Mouse (Mus musculus) ES-Bruce4 (cell line): ENCODE results near the gene Cep68.

ENCODE experiments used
- CTCF ChIP-seq: IDR thresholded peaks from one replicate; pipeline ENCODE4 v1.8.1; 2011; ENCODE audit warnings: low read depth, low read length
- EP300 ChIP-seq: IDR thresholded peaks from 2 replicates; pipeline ENCODE4 v1.6.1; 2011; ENCODE audit warnings: low read depth, low read length; ENCODE audit not compliant: insufficient read depth
- POLR2A ChIP-seq: IDR thresholded peaks from one replicate; pipeline ENCODE4 v1.8.1; 2011; ENCODE audit warnings: low read length; ENCODE audit not compliant: insufficient read depth

GRCm38 (mm10) chr11:20280982-20281381, 31.8 kb upstream of the Cep68 start:
- TF ChIP-seq POLR2A = no peak
- TF ChIP-seq CTCF = no peak
- no peak for TF ChIP-seq EP300
